Mouse (Mus musculus) erythroblast, embryonic 14.5 days (primary cell): ENCODE measurements around the gene 4931408C20Rik. TPM values are rescaled to one million over a fixed set of nuclear protein-coding genes. Genes with fewer than 3 reads are reported as not detected.

Experiments
- H3K27me3 ChIP-seq: 2 replicates; pipeline ENCODE4 v1.6.1; 2012; ENCODE audit warnings: inconsistent platforms; ENCODE audit not compliant: control insufficient read depth
- H3K36me3 ChIP-seq: 2 replicates; pipeline ENCODE4 v1.6.1; 2012; ENCODE audit warnings: mild to moderate bottlenecking, inconsistent platforms; ENCODE audit not compliant: control insufficient read depth
- H3K4me1 ChIP-seq: 2 replicates; pipeline ENCODE4 v1.6.1; 2012; ENCODE audit warnings: inconsistent platforms; ENCODE audit not compliant: control insufficient read depth
- H3K4me3 ChIP-seq: replicated peaks from 2 replicates; pipeline ENCODE3; 2012; ENCODE audit warnings: moderate library complexity, mild to moderate bottlenecking, inconsistent platforms
- H3K9me3 ChIP-seq: 2 replicates; pipeline ENCODE4 v1.6.1; 2012; ENCODE audit warnings: low read length, inconsistent platforms, mixed read lengths; ENCODE audit not compliant: control insufficient read depth
- GATA1 ChIP-seq: IDR thresholded peaks from 2 replicates; pipeline ENCODE4 v1.6.1; 2012; ENCODE audit warnings: low read length, inconsistent platforms, mixed read lengths
- TAL1 ChIP-seq: IDR thresholded peaks from 3 replicates; pipeline ENCODE4 v1.6.1; 2012; ENCODE audit warnings: low read length, inconsistent platforms, mixed read lengths
- polyA plus RNA-seq: library from polyadenylated mRNA; stranded (reverse); fragments of >175 nt; gene quantifications from 2 replicates; pipeline ENCODE4 v1.2.3, GENCODE M21; 2012

Gene 4931408C20Rik
- polyA plus RNA-seq, result not detected in 2 replicates

DNA sequence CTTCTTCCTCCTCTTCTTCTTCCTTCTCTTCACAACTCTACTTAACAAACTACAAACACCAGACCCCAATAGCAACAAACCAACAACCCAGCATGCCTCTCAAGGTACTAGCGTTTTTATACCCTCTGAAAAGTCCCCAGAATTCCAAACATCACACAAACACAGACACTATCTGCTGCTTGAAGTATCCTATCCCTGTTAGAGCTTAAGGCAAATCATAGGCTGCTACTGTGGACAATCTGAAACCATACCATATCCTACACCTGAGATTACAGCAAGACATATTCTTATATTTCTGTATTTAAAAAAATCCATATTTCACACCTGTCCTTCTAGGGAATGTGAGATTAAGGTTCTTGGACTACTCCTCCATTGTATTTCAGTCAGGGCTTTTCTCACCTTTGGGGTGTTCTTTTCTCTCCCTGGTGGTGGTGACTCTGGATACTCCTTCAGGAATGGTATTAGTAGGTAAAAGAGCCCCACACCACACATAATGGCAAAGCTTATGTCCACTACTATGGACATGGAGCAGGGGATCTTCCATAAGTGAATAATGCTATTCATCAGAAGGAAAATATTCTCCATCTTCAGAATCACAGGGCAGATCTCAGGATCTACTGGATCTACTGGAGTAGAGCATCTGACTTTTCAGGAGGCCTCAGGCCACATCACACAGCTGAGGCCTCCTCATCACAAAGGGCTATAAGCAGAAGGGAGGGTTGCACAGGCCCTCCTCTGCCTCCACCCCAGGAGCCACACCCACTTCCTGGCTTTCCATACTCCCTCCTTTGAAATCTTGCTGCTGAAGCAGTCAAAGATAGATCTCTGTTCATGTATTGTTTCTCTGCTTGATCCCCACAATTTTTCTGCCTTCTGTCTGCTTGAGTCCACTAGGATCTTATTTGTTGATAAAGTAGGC is at the start of gene 4931408C20Rik:
Gene 4931408C20Rik (minus strand): TSS at position 619 of the 919 bp plus-strand sequence.
- Histone ChIP-seq H3K27me3 (no peaks in the 10 kb centered on the region), H3K4me3 (no peak within 1 kb of the TSS), H3K4me1 (no peaks in the 10 kb centered on the region), H3K36me3 (no peaks in the 10 kb centered on the region), H3K9me3 (no peaks in the 10 kb centered on the region)
- TF ChIP-seq TAL1 (no peak), GATA1 (no peak; the same call in 1 of the 2 replicates)

DNA sequence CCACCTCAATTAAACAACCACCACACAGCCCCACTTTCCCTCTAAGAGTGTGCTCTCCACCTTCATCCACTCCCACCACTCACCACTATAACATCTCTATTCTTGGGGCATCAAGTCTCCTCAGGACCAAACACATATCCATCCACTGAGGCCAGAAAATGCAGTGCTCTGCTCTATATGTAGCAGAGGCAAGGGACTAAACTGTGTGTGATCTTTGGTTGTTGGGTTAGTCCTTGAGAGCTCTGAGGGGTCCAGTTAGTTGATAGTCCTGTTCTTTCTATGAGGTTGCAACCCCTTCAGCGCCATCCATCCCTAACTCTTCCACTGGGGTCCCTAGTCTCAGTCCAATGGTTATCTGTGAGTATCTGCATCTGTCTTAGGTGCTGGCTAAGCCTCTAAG is 666 bp upstream of the 4931408C20Rik start:
- H3K4me1 ChIP-seq, result no peaks in the 10 kb centered on the region
- H3K4me3 ChIP-seq, result no peak overlapping the region
- no peaks in the 10 kb centered on the region for H3K36me3 ChIP-seq
- TF ChIP-seq TAL1 (no peak), GATA1 (no peak)
- H3K27me3 ChIP-seq, result no peaks in the 10 kb centered on the region
- H3K9me3 ChIP-seq, result no peaks in the 10 kb centered on the region

DNA sequence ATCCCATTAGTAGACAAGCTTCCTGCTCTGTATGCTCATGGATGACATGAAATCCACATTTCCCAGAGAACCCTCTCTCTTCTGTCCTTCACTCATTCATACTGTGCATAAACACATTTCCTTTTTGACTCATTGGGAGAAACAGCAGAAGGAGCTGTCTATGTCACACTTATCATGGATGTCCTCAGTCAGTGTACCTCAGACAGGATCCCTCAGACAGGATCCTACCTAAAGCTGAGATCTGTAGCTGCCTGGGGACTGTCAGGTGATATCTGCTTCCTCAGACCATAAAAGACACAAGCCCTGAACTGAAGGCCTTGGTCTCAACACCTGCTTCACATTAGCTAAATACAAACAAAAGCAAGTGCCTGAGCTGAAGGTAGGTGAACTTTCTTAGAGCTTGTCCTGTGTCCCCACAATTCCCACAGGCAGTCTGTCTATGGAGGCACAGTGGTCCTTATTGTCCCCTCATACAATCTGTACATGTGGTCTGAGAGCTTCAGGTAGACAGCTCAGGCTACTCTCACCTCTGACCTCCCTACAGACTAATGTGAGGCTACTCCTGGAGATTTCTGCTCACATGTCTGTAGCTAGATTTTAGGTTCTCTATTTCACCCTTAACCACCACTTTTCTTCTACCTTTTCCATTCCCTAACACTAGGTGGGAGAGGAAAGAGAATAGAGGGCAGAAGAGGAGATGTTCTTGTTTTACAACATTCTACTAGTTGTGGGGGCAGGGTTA is 1.1 kb downstream of the 4931408C20Rik start:
- Histone ChIP-seq H3K36me3 (no peaks in the 10 kb centered on the region), H3K4me1 (no peaks in the 10 kb centered on the region), H3K9me3 (no peaks in the 10 kb centered on the region), H3K4me3 (no peak overlapping the region), H3K27me3 (no peaks in the 10 kb centered on the region)
- no peak for TF ChIP-seq GATA1
- no peak for TF ChIP-seq TAL1

DNA sequence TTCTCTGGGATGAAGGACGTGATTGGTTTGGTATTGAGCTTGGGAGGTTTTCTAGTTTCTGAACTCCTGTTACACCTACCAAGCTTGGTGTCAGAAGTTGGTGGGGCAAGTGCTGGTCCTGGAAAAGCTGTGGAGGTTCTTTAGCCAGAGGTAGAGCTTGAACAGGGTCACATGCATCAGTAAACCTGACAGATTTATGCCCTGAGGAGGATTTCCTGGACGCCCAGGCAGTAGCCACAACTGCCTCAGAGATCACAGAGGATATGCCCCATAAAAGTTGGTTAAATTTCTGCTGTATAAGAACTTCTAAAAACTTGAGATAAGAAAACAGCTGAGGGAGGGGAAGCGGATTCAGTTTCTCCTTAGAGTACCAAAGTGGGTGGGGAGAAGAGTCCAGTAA is 1.9 kb downstream of the 4931408C20Rik start:
- Histone ChIP-seq H3K9me3 (no peaks in the 10 kb centered on the region), H3K36me3 (no peaks in the 10 kb centered on the region), H3K4me1 (no peaks in the 10 kb centered on the region), H3K27me3 (no peaks in the 10 kb centered on the region), H3K4me3 (no peak overlapping the region)
- TF ChIP-seq TAL1 (no peak), GATA1 (no peak)

DNA sequence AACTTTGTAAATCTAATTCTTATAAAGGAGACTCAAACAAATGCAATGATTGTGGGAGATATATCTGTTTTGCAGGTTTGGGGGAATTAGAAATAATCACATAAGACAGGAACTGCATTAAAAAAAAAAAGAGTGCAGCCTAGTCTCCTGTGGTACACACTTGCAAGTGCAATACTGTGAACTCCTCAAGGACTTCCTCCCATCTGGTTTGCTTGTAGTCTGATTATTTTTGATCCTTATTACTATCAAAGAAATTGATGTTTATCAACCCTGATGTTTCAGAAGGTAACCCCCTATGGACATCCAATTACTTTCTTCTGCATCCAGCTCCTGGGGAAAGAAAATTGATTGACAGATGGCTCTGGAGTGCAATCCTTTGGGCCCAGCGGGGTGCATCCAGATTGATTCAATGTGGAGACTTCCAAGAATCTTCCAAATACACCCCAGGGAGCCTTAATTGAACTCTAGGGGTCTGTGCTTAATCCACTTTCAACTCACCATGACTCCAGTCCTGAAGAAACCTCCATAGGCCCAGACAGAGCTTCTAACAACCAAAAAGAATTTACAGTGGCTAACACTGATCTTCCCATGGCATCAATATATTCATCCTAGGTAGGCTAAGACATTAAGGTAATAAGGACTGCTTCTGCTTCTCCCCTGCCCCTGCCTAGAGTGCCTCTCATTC is 37.4 kb downstream of the 4931408C20Rik start:
- H3K36me3 ChIP-seq, result no peaks in the 10 kb centered on the region
- no peaks in the 10 kb centered on the region for H3K27me3 ChIP-seq
- no peaks in the 10 kb centered on the region for H3K9me3 ChIP-seq
- TF ChIP-seq GATA1 (no peak), TAL1 (no peak)
- H3K4me1 ChIP-seq, result no peaks in the 10 kb centered on the region
- H3K4me3 ChIP-seq, result no peak overlapping the region

DNA sequence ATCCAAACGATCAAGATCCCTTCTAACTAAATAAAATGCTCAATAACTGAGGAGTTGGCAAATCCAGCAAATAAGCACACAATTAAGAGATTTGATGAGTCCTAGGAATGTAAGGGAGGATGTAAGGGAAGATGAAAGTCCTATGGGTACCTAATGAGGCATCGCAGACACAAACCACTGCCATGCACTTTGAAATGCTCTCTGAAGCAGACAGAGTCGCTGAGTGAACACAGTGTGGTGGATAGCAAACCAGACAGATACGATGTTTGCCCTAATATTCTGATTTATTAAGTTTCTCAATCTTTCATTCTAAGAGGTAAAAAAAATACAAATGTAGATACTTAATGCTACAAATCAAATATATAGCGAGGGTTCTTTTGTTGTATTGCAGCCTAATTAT is 51.2 kb downstream of the 4931408C20Rik start:
- Histone ChIP-seq H3K27me3 (no peaks in the 10 kb centered on the region), H3K36me3 (no peaks in the 10 kb centered on the region), H3K9me3 (peaks cover 4% of the 10 kb centered on the region), H3K4me3 (no peak overlapping the region), H3K4me1 (no peaks in the 10 kb centered on the region)
- no peak for TF ChIP-seq GATA1
- TF ChIP-seq TAL1, result no peak
